Mouse (Mus musculus) forebrain, embryonic 16.5 days (tissue): ENCODE results near the gene Blnk. TPM values are rescaled to one million over a fixed set of nuclear protein-coding genes. Genes with fewer than 3 reads are reported as not detected.

Source experiments
- ATAC-seq: fragments of 200-750 bp; cut with Nextera tagmentation; 2 replicates; pipeline ENCODE4 v1.8.0; 2017; ENCODE audit warnings: mild to moderate bottlenecking, moderate library complexity
- H3K27ac ChIP-seq: fragments of 300-500 bp; sonication (generic); 2 replicates; pipeline ENCODE4 v1.5.1; 2014; ENCODE audit warnings: low read length, control low read depth
- H3K27me3 ChIP-seq: fragments of 300-500 bp; sonication (generic); replicated peaks from 2 replicates; pipeline ENCODE4 v1.6.1; 2014; ENCODE audit warnings: low read length; ENCODE audit not compliant: control insufficient read depth, insufficient read depth
- H3K36me3 ChIP-seq: fragments of 300-500 bp; sonication (generic); 2 replicates; pipeline ENCODE4 v1.6.1; 2014; ENCODE audit not compliant: control insufficient read depth, insufficient read depth
- H3K4me1 ChIP-seq: fragments of 300-500 bp; sonication (generic); replicated peaks from 2 replicates; pipeline ENCODE4 v1.6.1; 2014; ENCODE audit warnings: low read length; ENCODE audit not compliant: control insufficient read depth, insufficient read depth
- H3K4me2 ChIP-seq: fragments of 300-500 bp; sonication (generic); 2 replicates; pipeline ENCODE4 v1.6.1; 2014; ENCODE audit warnings: mild to moderate bottlenecking, low read length, control low read depth
- H3K4me3 ChIP-seq: fragments of 300-500 bp; sonication (generic); replicated peaks from 2 replicates; pipeline ENCODE4 v1.5.1; 2014; ENCODE audit warnings: mild to moderate bottlenecking, low read length, control low read depth
- H3K9ac ChIP-seq: fragments of 300-500 bp; sonication (generic); replicated peaks from 2 replicates; pipeline ENCODE4 v1.6.1; 2014; ENCODE audit warnings: low read depth, low read length, control low read depth
- H3K9me3 ChIP-seq: fragments of 300-500 bp; sonication (generic); 2 replicates; pipeline ENCODE4 v1.6.1; 2016; ENCODE audit warnings: low read length; ENCODE audit not compliant: control insufficient read depth
- WGBS: fragments of 180-500 bp; shearing (Covaris S2); extraction: QIAGEN DNeasy Blood & Tissue Kit; methylation state at CpG from one replicate; pipeline ENCODE4 v1.1.7; 2014; 5-methylcytosine and 5-hydroxymethylcytosine counted together
- polyA plus RNA-seq: library from polyadenylated mRNA; unstranded; fragments of >200 nt; fragmentation: Nextera tagmentation; extraction: Ambion mirVana; gene quantifications from 2 replicates; pipeline ENCODE4 v1.2.1, GENCODE M21; 2015

Blnk gene
- polyA plus RNA-seq, 1 experiment from 2014 or later = 0.56 TPM

DNA sequence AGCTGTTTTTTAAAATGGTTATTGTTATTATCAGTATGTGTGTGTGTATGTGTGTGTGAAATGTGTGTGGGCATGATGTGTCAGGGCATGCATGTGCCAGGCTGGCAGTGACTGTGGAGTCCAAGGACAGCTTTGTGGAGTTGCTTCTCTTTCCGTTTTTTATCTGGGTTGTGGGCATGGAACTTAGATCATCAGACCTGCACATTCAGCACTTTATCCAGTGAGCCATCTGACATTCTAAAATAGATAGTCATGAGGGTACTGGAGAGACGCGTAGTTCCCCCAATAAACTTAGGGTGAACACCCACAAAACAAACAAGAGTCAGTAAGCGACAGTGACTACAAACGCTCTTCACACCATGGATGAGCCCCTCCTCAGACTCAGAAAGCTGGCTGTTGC, 979 bp downstream of the Blnk start:
- ATAC-seq = no peak
- Histone ChIP-seq H3K4me2 (no peak overlapping the region), H3K36me3 (no peaks in the 10 kb centered on the region), H3K4me3 (no peak overlapping the region), H3K9me3 (no peaks in the 10 kb centered on the region), H3K4me1 (peaks cover 6% of the 10 kb centered on the region; the same call in 1 of the 2 replicates), H3K9ac (no peak overlapping the region), H3K27ac (no peak overlapping the region), H3K27me3 (no peaks in the 10 kb centered on the region)
- 94% methylated on average over 5 of the region's 5 CpGs for WGBS

DNA sequence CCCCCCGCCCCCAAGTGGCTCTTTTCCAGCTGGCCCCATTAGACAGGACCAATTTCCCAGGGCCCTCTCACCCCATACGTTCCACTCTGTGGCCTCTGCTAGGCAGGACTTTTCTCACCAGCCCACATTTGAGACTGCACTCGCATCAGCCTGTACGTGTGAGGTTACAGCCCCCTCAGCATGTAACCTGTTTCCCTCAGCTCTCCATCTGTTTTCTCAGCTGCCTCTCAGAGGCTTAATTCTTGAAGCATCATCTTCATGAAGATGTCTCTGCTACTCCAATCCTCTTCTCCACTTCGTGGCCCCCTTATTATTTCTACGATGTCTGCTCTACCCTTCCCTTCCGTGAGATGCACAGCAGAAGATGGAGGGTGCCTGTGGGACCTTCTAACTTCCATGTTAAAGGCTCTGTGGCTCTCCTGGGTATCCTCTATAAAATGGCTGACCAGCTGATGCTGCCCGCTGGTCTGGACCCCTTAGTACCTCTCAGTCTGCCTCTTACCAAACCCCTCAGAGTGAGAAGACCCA, 1.8 kb downstream of the Blnk start:
- peaks cover 6% of the 10 kb centered on the region; the same call in 1 of the 2 replicates for H3K4me1 ChIP-seq
- no peaks in the 10 kb centered on the region for H3K27me3 ChIP-seq
- H3K4me3 ChIP-seq = no peak overlapping the region
- no peak overlapping the region for H3K9ac ChIP-seq
- no peak overlapping the region for H3K27ac ChIP-seq
- ATAC-seq = no peak
- WGBS = 73% methylated on average over 8 of the region's 8 CpGs
- no peaks in the 10 kb centered on the region for H3K9me3 ChIP-seq
- no peak overlapping the region for H3K4me2 ChIP-seq
- no peaks in the 10 kb centered on the region for H3K36me3 ChIP-seq

DNA sequence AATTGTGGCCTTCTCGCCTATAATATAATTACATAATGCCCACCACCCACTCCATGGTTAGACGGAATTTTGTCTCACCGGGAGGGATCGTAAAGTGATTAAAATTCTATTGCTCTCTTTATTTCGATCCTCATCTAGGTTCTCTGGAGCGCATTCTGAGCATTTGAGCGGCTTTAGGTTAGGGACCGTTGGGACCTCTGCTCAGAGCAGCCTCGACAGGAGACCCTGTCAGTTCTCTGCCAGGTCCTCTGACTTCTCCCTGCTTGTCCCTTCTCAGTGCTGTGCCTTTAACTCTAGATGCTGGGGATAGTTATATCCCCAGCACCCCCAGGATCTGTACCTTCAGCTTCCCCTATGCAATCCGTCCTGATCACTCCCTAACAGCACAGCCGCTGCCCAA, 2.2 kb downstream of the Blnk start:
- H3K27ac ChIP-seq = no peak overlapping the region
- 59% methylated on average over 11 of the region's 11 CpGs for WGBS
- no peaks in the 10 kb centered on the region for H3K9me3 ChIP-seq
- no peak overlapping the region for H3K9ac ChIP-seq
- H3K27me3 ChIP-seq = no peaks in the 10 kb centered on the region
- no peak for ATAC-seq
- H3K4me2 ChIP-seq = no peak overlapping the region
- H3K4me3 ChIP-seq = no peak overlapping the region
- H3K36me3 ChIP-seq = no peaks in the 10 kb centered on the region
- H3K4me1 ChIP-seq = peaks cover 6% of the 10 kb centered on the region; the same call in 1 of the 2 replicates

DNA sequence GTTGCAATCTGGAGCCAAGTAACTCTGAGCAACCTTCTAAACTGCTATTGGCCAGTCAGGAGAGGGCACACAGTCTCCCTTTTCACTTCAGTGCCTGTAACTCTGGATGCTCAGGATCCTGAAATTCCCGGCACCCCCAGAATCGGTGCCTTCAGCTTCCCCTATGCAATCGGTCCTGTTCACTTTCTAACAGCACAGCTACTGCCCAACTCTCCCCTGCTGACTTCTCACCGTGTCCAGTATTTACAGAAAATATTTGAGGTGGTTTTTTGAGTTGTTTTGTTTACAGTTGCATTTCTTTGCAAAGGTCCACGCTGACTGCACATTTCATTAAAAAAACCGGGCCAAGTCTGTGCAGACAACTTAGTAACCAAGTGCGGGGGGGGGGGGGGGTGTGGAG, 2.7 kb downstream of the Blnk start:
- no peak overlapping the region for H3K4me3 ChIP-seq
- 73% methylated on average over 6 of the region's 7 CpGs for WGBS
- no peaks in the 10 kb centered on the region for H3K9me3 ChIP-seq
- H3K4me2 ChIP-seq = no peak overlapping the region
- no peak for ATAC-seq
- H3K27me3 ChIP-seq = no peaks in the 10 kb centered on the region
- H3K36me3 ChIP-seq = no peaks in the 10 kb centered on the region
- no peak overlapping the region for H3K27ac ChIP-seq
- no peak overlapping the region for H3K9ac ChIP-seq
- peaks cover 6% of the 10 kb centered on the region; the same call in 1 of the 2 replicates for H3K4me1 ChIP-seq

DNA sequence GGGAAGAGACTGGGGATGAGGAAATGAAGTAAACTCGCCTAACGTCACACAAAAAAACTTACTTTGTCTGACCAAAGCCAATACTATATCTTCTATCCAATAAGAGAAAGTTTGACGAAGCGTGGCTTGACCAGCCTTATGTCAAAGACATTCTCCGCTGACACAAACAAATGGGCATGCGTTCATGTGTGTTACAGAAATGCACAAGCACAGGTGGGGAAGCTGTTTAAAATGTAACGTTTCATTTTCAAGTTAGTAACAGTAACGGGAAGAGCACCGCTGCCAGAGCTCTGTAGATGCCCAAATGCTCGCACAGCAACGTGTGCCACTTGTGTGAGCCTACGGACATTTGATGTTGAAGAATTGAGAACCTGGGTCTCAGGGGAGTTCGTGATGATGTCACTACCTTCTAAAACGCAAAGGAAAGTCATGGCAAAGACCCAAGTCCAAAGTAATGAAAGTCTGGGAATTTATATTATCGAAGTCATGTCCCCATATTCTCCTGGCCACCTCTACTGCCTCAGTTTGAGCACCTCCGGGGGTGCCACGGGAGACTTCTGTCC, 3.5 kb downstream of the Blnk start:
- WGBS = 91% methylated on average over 17 of the region's 17 CpGs
- Histone ChIP-seq H3K4me2 (no peak overlapping the region), H3K4me3 (no peak overlapping the region)

DNA sequence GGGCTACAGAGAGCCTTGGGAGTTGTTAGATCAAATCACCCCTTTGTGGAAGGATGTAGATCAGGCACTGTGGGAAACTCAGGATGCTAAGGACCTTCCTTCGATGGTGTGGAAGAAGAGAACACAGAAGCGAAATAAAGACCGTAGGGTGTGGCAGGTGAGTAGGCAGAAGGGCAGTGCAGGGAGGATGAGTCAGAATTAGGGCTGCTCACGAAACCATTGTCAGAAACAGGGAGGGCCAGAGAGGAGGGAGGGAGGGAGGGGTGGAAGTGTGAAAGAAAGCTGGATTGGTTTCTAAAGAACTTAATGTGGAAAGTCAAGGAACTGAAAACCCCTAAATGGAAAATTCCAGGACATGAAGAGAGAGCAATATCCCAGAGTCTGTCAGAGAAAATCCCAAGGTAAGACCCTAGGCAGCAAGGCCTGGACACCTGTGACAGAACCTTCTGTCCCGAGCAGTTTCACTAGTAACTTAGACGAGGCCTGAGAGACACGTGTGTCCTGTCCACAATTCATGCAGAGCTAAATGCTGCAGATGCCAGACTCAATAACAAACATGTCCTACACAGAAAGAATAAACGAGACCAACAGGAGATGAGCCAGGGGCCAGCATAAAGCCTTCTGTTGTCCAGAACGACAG, 4.3 kb downstream of the Blnk start:
- H3K36me3 ChIP-seq = no peaks in the 10 kb centered on the region
- H3K27ac ChIP-seq = no peak overlapping the region
- ATAC-seq = no peak
- H3K9me3 ChIP-seq = no peaks in the 10 kb centered on the region
- H3K4me3 ChIP-seq = no peak overlapping the region
- H3K4me2 ChIP-seq = no peak overlapping the region
- no peak overlapping the region for H3K9ac ChIP-seq
- peaks cover 6% of the 10 kb centered on the region; the same call in 1 of the 2 replicates for H3K4me1 ChIP-seq
- H3K27me3 ChIP-seq = no peaks in the 10 kb centered on the region
- WGBS = 72% methylated on average over 9 of the region's 9 CpGs

More for the DNA sequence above, 3.5 kb downstream of the Blnk start:
- Histone ChIP-seq H3K4me1 (peaks cover 6% of the 10 kb centered on the region; the same call in 1 of the 2 replicates), H3K36me3 (no peaks in the 10 kb centered on the region), H3K9ac (no peak overlapping the region), H3K9me3 (no peaks in the 10 kb centered on the region), H3K27ac (no peak overlapping the region), H3K27me3 (no peaks in the 10 kb centered on the region)
- no peak for ATAC-seq

DNA sequence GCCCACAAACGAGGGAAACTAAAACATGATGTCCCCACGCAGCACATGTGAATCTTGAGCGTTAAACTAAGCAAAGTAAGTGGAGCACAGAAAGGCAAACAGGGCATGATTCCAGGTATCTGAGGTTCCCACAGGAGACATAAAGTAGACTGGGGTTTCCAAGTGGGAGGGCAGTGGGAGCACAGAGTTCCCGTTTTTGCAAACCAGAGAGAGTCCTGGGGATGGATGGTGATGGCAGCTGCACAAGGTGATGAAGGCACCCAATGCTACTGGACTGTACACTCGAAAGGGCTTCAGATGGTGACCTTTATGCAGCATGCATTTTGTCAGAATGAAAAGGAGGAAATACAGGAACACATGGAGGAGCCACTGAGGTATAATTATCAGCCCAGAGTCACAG, 5.5 kb downstream of the Blnk start:
- Histone ChIP-seq H3K9ac (no peak overlapping the region), H3K27ac (no peak overlapping the region), H3K36me3 (no peaks in the 10 kb centered on the region), H3K4me1 (0 out of 2 replicates have a peak, but pooled peaks cover 3% of the 10 kb centered on the region), H3K9me3 (no peaks in the 10 kb centered on the region), H3K4me3 (no peak overlapping the region), H3K4me2 (no peak overlapping the region), H3K27me3 (no peaks in the 10 kb centered on the region)
- no peak for ATAC-seq
- 84% methylated on average over 5 of the region's 5 CpGs for WGBS

DNA sequence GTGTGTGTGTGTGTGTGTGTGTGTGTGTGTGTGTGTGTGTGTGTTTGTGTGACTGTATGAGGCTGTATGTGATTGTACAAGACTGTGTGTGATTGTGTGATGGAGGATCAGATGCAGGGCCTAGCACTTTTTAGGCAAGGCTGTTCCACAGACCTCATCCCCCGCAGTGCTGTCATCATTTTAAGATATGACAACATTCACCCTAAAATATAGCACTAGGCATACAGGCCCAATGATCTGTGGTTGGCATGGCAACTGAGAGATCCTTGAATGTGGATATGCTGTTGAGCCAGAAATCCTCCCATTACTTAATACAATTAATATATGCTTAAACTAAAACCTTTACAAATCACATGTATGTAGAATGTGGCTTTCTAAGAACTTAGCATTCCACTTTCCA, 9.8 kb downstream of the Blnk start:
- Histone ChIP-seq H3K4me3 (no peak overlapping the region), H3K4me1 (no peaks in the 10 kb centered on the region), H3K36me3 (no peaks in the 10 kb centered on the region), H3K9ac (no peak overlapping the region), H3K27ac (no peak overlapping the region), H3K27me3 (no peaks in the 10 kb centered on the region), H3K4me2 (no peak overlapping the region), H3K9me3 (no peaks in the 10 kb centered on the region)
- 94% methylated on average over 1 of the region's 1 CpGs for WGBS
- no peak for ATAC-seq

DNA sequence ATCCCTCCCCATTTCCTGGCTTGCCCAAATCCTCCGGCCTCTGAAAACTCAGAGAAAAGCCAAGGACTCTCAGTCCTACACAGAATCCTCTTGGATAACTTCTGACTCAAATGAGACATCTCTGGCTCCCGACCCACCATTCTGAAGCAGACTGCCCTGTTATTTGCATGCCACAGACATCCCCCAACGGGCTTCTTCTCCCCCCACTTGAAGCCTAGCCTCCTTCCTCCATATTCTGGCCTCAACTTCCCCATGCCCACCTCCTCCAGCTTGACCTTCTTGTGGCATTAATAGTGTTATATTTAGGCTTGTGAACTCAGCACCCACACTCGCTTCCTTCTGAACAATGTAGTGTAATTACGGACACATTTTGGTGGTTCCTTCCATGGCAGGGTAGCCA, 13.7 kb downstream of the Blnk start:
- no peak for ATAC-seq
- Histone ChIP-seq H3K27me3 (no peaks in the 10 kb centered on the region), H3K36me3 (no peaks in the 10 kb centered on the region), H3K4me2 (no peak overlapping the region), H3K27ac (no peak overlapping the region), H3K4me3 (no peak overlapping the region), H3K9me3 (no peaks in the 10 kb centered on the region), H3K4me1 (no peaks in the 10 kb centered on the region), H3K9ac (no peak overlapping the region)
- 81% methylated on average over 5 of the region's 5 CpGs for WGBS
